Mouse (Mus musculus) neural tube, embryonic 11.5 days (tissue): ENCODE measurements around the gene Ncln. TPM values are rescaled to one million over a fixed set of nuclear protein-coding genes. Genes with fewer than 3 reads are reported as not detected.

Experiments used
- ATAC-seq: fragments of 200-750 bp; cut with Nextera tagmentation; 2 replicates; pipeline ENCODE4 v1.8.0; 2017; ENCODE audit warnings: moderate number of reproducible peaks, mild to moderate bottlenecking, moderate TSS enrichment, moderate library complexity; ENCODE audit not compliant: insufficient read depth, low FRiP score, low TSS enrichment
- DNase-seq: peaks from one replicate; pipeline ENCODE4 v3.0.0-alpha.2; 2015; ENCODE audit warnings: low spot score
- H3K27ac ChIP-seq: fragments of 300-500 bp; sonication (generic); 2 replicates; pipeline ENCODE4 v1.5.1; 2014; ENCODE audit warnings: low read depth, mild to moderate bottlenecking, low read length
- H3K27me3 ChIP-seq: fragments of 300-500 bp; sonication (generic); 2 replicates; pipeline ENCODE4 v1.6.1; 2014; ENCODE audit warnings: mild to moderate bottlenecking, low read length, mixed read lengths; ENCODE audit not compliant: control insufficient read depth, insufficient read depth
- H3K36me3 ChIP-seq: fragments of 300-500 bp; sonication (generic); 2 replicates; pipeline ENCODE4 v1.6.1; 2014; ENCODE audit warnings: mild to moderate bottlenecking, low read length, moderate library complexity, mixed read lengths; ENCODE audit not compliant: control insufficient read depth, insufficient read depth
- H3K4me1 ChIP-seq: fragments of 300-500 bp; sonication (generic); 2 replicates; pipeline ENCODE4 v1.6.1; 2014; ENCODE audit warnings: low read length, mixed read lengths; ENCODE audit not compliant: control insufficient read depth, insufficient read depth
- H3K4me2 ChIP-seq: fragments of 300-500 bp; sonication (generic); 2 replicates; pipeline ENCODE4 v1.6.1; 2014; ENCODE audit warnings: low read depth, mild to moderate bottlenecking, moderate library complexity
- H3K4me3 ChIP-seq: fragments of 300-500 bp; sonication (generic); 2 replicates; pipeline ENCODE4 v1.5.1; 2014; ENCODE audit warnings: low read depth, low read length
- H3K9ac ChIP-seq: fragments of 300-500 bp; sonication (generic); 2 replicates; pipeline ENCODE4 v1.6.1; 2014; ENCODE audit warnings: mild to moderate bottlenecking, low read length
- H3K9me3 ChIP-seq: fragments of 300-500 bp; sonication (generic); 2 replicates; pipeline ENCODE4 v1.6.1; 2016; ENCODE audit warnings: low read length; ENCODE audit not compliant: control insufficient read depth
- WGBS: fragments of 180-500 bp; shearing (Covaris S2); extraction: QIAGEN DNeasy Blood & Tissue Kit; methylation state at CpG from one replicate; pipeline ENCODE4 v1.1.7; 2014; 5-methylcytosine and 5-hydroxymethylcytosine counted together
- polyA plus RNA-seq: library from polyadenylated mRNA; unstranded; fragments of >200 nt; fragmentation: Nextera tagmentation; extraction: Ambion mirVana; gene quantifications from 2 replicates; pipeline ENCODE4 v1.2.1, GENCODE M21; 2014

Ncln gene
- polyA plus RNA-seq, 1 experiment from 2014 or later: 74.2 TPM

GRCm38 (mm10) chr10:81463531-81463930, 32.7 kb downstream of the Ncln start:
- ATAC-seq (no peak), DNase-seq (no peak)
- 0 out of 2 replicates have a peak, but pooled peaks cover 10% of the 10 kb centered on the region for H3K4me1 ChIP-seq
- no peak overlapping the region for H3K9ac ChIP-seq
- no peak overlapping the region for H3K27ac ChIP-seq
- no peak overlapping the region for H3K4me2 ChIP-seq
- 72% methylated on average over 4 of the region's 4 CpGs for WGBS
- peaks cover 69% of the 10 kb centered on the region for H3K27me3 ChIP-seq
- H3K36me3 ChIP-seq: no peaks in the 10 kb centered on the region
- no peaks in the 10 kb centered on the region for H3K9me3 ChIP-seq
- H3K4me3 ChIP-seq: no peak overlapping the region

- H3K9me3 ChIP-seq: no peaks in the 10 kb centered on the region
- H3K4me2 ChIP-seq: no peak overlapping the region
- WGBS: 74% methylated on average over 7 of the region's 7 CpGs
- H3K9ac ChIP-seq: no peak overlapping the region
- no peak overlapping the region for H3K27ac ChIP-seq
- H3K4me1 ChIP-seq: 0 out of 2 replicates have a peak, but pooled peaks cover 10% of the 10 kb centered on the region
- H3K4me3 ChIP-seq: no peak overlapping the region
- peaks cover 73% of the 10 kb centered on the region for H3K27me3 ChIP-seq
- H3K36me3 ChIP-seq: no peaks in the 10 kb centered on the region
- ATAC-seq (no peak), DNase-seq (no peak)
Measured at GRCm38 (mm10) chr10:81462917-81463316, 33.3 kb downstream of the Ncln start.

GRCm38 (mm10) chr10:81462415-81462804, 33.8 kb downstream of the Ncln start:
- H3K4me2 ChIP-seq: no peak overlapping the region
- no peak for DNase-seq
- H3K9ac ChIP-seq: no peak overlapping the region
- no peak overlapping the region for H3K27ac ChIP-seq
- no peaks in the 10 kb centered on the region for H3K36me3 ChIP-seq
- 0 out of 2 replicates have a peak, but pooled peaks cover 10% of the 10 kb centered on the region for H3K4me1 ChIP-seq
- H3K9me3 ChIP-seq: no peaks in the 10 kb centered on the region
- no peak overlapping the region for H3K4me3 ChIP-seq
- 39% methylated on average over 7 of the region's 7 CpGs for WGBS
- no peak for ATAC-seq
- H3K27me3 ChIP-seq: peaks cover 77% of the 10 kb centered on the region

GRCm38 (mm10) chr10:81461673-81462414, 34.3 kb downstream of the Ncln start:
- Histone ChIP-seq H3K9ac (no peak overlapping the region), H3K36me3 (no peaks in the 10 kb centered on the region), H3K4me3 (no peak overlapping the region), H3K27me3 (peaks cover 77% of the 10 kb centered on the region), H3K4me1 (0 out of 2 replicates have a peak, but pooled peaks cover 10% of the 10 kb centered on the region), H3K27ac (no peak overlapping the region), H3K9me3 (no peaks in the 10 kb centered on the region), H3K4me2 (no peak overlapping the region)
- DNase-seq (no peak), ATAC-seq (no peak)
- 6% methylated on average over 16 of the region's 16 CpGs for WGBS

- whole genome bisulfite sequencing: 34% methylated on average over 11 of the region's 11 CpGs
- ATAC-seq (no peak), DNase-seq (no peak)
- no peak overlapping the region for H3K4me2 ChIP-seq
- no peaks in the 10 kb centered on the region for H3K9me3 ChIP-seq
- H3K36me3 ChIP-seq: no peaks in the 10 kb centered on the region
- H3K4me1 ChIP-seq: 0 out of 2 replicates have a peak, but pooled peaks cover 10% of the 10 kb centered on the region
- H3K4me3 ChIP-seq: no peak overlapping the region
- peaks cover 72% of the 10 kb centered on the region for H3K27me3 ChIP-seq
- H3K27ac ChIP-seq: no peak overlapping the region
- H3K9ac ChIP-seq: no peak overlapping the region
Measured at GRCm38 (mm10) chr10:81460951-81461350, 35.2 kb downstream of the Ncln start.

- Histone ChIP-seq H3K9ac (no peak overlapping the region), H3K36me3 (no peaks in the 10 kb centered on the region), H3K27me3 (peaks cover 75% of the 10 kb centered on the region), H3K4me2 (no peak overlapping the region), H3K27ac (no peak overlapping the region), H3K4me1 (0 out of 2 replicates have a peak, but pooled peaks cover 10% of the 10 kb centered on the region), H3K4me3 (no peak overlapping the region), H3K9me3 (no peaks in the 10 kb centered on the region)
- DNase-seq (no peak), ATAC-seq (no peak)
- WGBS: 33% methylated on average over 20 of the region's 20 CpGs
Measured at GRCm38 (mm10) chr10:81460471-81460870, 35.7 kb downstream of the Ncln start.

GRCm38 (mm10) chr10:81459399-81459798, 36.8 kb downstream of the Ncln start:
- Histone ChIP-seq H3K4me3 (no peak overlapping the region), H3K36me3 (no peaks in the 10 kb centered on the region), H3K27ac (no peak overlapping the region), H3K4me2 (no peak overlapping the region), H3K4me1 (0 out of 2 replicates have a peak, but pooled peaks cover 5% of the 10 kb centered on the region), H3K27me3 (peaks cover 78% of the 10 kb centered on the region), H3K9me3 (no peaks in the 10 kb centered on the region), H3K9ac (no peak overlapping the region)
- WGBS: 70% methylated on average over 21 of the region's 21 CpGs
- ATAC-seq (no peak), DNase-seq (no peak)

GRCm38 (mm10) chr10:81458267-81458666, 37.9 kb downstream of the Ncln start:
- Histone ChIP-seq H3K4me2 (no peak overlapping the region), H3K9ac (no peak overlapping the region), H3K4me3 (no peak overlapping the region), H3K9me3 (no peaks in the 10 kb centered on the region), H3K4me1 (no peaks in the 10 kb centered on the region), H3K27me3 (peaks cover 76% of the 10 kb centered on the region), H3K27ac (no peak overlapping the region), H3K36me3 (no peaks in the 10 kb centered on the region)
- WGBS: 86% methylated on average over 6 of the region's 6 CpGs
- ATAC-seq: no peak
- no peak for DNase-seq

- Histone ChIP-seq H3K27ac (no peak overlapping the region), H3K36me3 (no peaks in the 10 kb centered on the region), H3K9ac (no peak overlapping the region), H3K4me3 (no peak overlapping the region), H3K4me1 (no peaks in the 10 kb centered on the region), H3K27me3 (peaks cover 76% of the 10 kb centered on the region), H3K4me2 (no peak overlapping the region), H3K9me3 (no peaks in the 10 kb centered on the region)
- ATAC-seq: no peak
- no peak for DNase-seq
- 91% methylated on average over 8 of the region's 8 CpGs for WGBS
Measured at GRCm38 (mm10) chr10:81457624-81458023, 38.6 kb downstream of the Ncln start.
